Mouse (Mus musculus): ENCODE data around the gene Plekhg5.
"Not testable (repeated sequence)": the region's sequence is repeated elsewhere in the genome, so short reads cannot be mapped to it uniquely, and the experiment has no call there.

DNA sequence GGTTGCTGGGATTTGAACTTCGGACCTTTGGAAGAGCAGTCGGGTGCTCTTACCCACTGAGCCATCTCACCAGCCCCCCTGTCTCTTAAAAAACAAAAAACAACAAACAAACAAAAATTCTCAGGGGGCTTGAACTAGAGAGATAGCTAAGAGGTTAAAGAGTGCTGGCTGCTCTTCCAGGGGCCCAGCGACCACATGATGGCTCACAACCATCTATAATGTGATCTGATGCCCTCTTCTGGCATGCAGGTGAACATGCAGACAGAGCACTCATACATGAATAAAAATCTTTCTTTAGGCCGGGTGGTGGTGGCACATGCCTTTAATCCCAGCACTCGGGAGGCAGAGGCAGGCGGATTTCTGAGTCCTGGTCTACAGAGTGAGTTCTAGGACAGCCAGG, 35.8 kb upstream of the Plekhg5 start:
- TF ChIP-seq CTCF (conservative IDR thresholded peaks at IDR 0.05; ENCODE audit: insufficient read depth, insufficient read length, low read depth, low read length): peak; percentile 34
- not testable (repeated sequence) for TF ChIP-seq POLR2A (IDR thresholded peaks at IDR 0.05; ENCODE audit: low read depth, low read length)

Data from kidney, adult 2 months (tissue).